Mouse (Mus musculus) megakaryocyte progenitor cell, adult 5-6 weeks (primary cell): Measurements from ENCODE around the gene Fam126a. TPM values are rescaled to one million over a fixed set of nuclear protein-coding genes. Genes with fewer than 3 reads are reported as not detected.

Experiments used
- ATAC-seq: replicated peaks from 2 replicates; pipeline ENCODE4 v1.8.0; 2016; ENCODE audit warnings: mild to moderate bottlenecking, moderate TSS enrichment, inconsistent platforms; ENCODE audit not compliant: poor library complexity
- total RNA-seq, 2 experiments: library from RNA; stranded (forward) in 1 of 2; stranded (reverse) in 1 of 2; fragments of 157-497, 149-512 nt in 1 of 2; fragments of 200-1000 nt in 1 of 2; gene quantifications; 2 replicates each; pipeline versions ENCODE4 v1.2.3 to v1.2.4; 2015 to 2017

The Fam126a gene
- total RNA-seq, 2 experiments from 2014 or later = 12.3 to 16.8 TPM

DNA sequence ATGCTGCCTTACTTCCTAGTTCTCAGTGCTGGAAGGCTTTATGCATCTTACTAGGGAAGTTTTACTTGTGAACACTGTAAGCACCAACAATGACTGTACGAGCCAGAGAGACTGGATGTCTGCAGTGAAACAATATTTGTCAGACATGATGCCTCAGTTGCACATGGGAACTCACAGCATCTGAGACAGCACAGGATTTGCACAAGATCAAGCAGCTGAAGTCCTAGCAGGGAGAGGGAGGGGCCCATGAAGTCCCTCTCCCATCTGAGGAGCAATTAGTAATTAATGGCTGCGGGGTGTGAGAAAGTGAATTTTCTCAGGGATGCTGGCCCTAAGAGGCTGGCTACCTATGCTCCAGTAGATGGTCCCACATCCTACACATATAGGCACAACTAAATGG, 36.3 kb downstream of the Fam126a start:
- no peak for ATAC-seq

- ATAC-seq = no peak
These were observed 37.0 kb downstream of the Fam126a start for GRCm38 (mm10) chr5:23993553-23993894.

DNA sequence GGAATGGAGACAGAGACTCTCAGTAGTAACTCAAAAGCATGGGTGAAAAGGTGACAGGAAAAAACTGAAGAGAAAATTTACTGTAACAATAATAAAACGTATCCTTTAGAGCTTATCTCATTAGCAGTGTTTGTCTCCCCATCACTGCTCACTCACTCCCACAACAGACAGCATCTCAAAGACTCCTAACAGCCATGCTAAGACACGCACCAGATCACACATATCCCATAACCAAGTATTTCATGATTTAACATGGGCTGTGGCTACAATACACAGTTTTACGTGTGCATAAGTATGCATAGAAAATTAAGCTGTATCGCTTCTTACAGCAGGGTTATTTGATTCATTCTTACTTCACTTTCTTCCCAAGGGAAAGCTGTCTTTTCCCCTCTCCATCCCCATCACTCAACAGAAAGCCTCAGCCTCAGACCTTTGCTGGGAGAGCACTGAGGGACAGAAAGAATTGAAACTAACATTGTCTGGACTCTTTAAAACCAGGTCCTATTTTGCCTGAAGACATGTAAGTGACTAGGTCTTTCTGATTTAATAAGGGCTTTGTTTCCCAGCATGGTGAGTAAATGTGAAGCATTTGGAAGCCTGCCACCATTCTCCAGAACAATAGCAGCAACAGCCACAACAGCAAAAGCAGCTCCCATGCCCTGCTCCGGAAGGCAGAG, 37.5 kb downstream of the Fam126a start:
- no peak for ATAC-seq

GRCm38 (mm10) chr5:23990001-23990400, 40.5 kb downstream of the Fam126a start:
- ATAC-seq = no peak

- ATAC-seq = no peak
These were observed 42.7 kb downstream of the Fam126a start for GRCm38 (mm10) chr5:23987792-23988191.

- no peak for ATAC-seq
These were observed 48.4 kb downstream of the Fam126a start for GRCm38 (mm10) chr5:23982081-23982480.

DNA sequence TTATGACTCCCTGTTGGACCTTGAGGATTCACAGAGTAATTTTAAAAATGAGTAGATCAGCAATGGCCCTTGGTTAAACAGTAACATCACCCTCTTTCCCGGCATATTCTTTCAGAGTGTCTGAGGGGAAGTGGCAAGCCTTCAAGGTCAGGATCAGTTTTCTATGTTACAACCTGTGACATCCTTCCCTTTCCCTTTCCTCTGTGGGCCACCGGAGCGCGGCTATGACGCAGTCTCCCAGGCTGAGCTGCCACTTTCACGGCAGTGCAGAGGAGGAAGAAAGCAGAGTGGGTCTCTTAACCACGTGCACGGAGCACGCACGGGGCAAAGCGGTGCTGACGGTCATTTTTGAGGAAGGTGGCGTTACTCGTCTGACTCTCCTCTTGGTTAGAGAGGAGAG, 52.0 kb downstream of the Fam126a start:
- ATAC-seq = peak; percentile 65

GRCm38 (mm10) chr5:23974994-23975575, 55.4 kb downstream of the Fam126a start:
- ATAC-seq = no peak

DNA sequence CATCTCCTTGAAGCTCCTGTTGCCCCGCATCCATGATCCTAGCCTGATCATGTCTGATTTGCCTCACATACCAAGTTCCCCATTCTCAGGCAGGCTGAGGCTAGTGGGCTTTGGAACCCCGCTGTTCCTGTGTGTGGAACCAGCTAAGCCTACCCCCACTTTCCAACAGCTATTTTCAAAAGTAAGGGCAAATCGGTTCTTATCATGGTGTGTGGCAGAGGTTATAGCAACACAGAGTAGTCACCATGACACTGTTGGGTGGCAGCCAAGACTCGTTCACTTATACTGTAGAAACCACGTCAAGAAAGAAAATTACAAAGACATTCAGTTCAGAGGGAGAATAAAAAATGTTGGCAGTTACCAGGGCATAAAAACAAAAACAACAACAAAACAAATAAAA, 62.8 kb downstream of the Fam126a start:
- peak; percentile 84 for ATAC-seq

DNA sequence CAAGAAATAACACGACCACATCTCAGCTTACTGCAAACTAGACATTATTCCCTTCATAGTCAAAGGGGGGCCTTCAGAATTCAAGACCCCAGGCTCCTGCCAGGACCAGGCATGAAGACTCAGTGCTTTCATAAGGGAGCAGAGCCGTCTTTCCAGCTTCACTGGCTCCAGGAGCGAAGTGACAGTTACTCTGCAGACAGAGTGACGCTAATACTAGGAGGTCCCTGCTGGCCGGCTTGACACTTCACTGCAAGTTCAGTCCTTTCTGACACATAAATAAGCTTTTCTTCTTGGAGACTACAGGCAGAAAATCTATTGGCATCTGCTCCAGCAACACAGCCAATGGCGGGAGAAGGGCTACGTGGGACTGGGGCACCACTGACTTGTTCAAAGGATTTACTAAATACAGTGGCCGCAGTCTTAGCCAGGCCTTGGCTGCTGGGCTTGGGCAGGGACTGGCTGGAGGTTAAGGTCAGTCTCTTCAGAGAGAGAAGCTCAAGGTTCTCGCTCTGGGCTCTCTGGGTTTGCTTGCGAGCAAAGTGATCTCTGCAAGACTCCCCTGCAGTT, 65.8 kb downstream of the Fam126a start:
- ATAC-seq = no peak

- ATAC-seq = no peak
These were observed 77.4 kb downstream of the Fam126a start for GRCm38 (mm10) chr5:23953047-23953446.

DNA sequence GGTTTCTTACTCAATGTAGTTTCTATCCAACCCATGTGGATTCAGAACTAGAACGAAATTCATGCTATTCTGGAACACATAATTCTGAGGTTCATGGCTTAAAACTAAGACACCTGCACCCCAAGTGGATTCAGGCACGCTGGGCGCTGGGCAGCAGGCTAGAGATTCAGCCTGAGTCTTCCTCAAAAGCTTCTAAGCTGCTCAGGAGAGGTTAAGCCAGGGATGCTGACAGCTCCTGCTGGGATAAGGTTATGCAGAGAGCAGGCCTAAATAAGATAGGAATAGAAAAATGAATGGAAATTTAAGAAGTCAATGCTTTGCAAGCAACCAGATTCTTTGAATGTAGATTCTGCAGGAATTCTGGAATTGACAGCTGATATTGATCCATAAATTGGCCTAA, 82.4 kb downstream of the Fam126a start:
- no peak for ATAC-seq

- ATAC-seq = no peak
These were observed 85.4 kb downstream of the Fam126a start for GRCm38 (mm10) chr5:23945056-23945455.

DNA sequence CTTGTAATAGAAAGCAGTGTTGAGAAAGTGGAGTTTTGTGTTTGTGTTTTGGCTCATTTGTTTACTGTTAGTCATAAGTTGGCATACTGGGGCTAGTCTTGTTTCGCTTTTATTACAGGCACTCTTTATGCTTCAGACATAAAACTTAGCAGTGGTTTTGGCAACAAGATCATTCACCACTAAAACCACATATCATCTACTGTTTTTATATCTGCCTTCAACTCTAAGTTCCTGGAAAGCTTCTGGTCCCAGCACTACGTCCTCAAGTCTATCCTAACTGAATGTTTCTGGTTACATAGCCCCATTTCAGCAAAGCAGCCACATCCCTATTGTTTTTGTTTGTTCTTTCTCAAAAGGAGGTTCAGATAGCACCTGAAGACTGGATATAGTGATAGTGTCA, 87.0 kb downstream of the Fam126a start:
- ATAC-seq = no peak

- ATAC-seq = peak; percentile 88
These were observed 106.9 kb downstream of the Fam126a start for GRCm38 (mm10) chr5:23923481-23924165.

DNA sequence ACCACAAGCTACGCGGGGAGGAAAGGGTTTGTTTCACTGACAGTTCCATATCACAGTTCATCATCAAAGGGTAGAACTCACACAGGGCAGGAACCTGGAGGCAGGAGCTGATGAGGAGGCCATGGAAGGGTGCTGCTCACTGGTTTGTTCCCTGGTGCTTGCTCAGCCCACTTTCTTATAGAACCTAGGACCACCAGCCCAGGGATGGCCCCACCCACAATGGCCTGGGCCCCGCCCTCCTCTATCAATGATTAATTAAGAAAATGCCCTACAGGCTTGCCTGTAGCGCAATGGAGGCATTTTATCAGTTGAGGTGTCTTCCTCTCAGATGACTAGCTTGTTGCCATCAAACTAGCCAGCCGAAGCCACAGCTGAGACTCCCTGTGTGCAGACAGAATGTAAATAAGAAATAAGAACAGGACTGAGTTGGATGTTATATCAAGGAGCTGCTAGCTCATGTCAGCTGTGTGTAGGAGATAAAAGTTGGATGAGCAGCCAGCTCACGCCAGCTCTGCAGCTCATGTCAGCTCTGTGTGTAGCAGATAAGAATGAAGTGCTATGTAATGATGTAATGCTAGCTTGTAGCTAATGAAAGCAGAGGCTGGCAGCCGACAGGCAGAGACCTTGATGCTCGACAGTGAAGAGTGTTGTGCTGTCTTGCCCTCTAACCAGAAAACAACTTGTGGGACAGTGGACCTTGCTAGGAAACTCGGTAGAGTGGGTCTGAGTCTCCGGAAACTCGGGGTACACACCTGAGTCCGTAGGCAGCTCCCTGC, 107.8 kb downstream of the Fam126a start:
- ATAC-seq = peak; percentile 86

GRCm38 (mm10) chr5:23921316-23921715, 109.2 kb downstream of the Fam126a start:
- ATAC-seq = no peak

- no peak for ATAC-seq
These were observed 110.4 kb downstream of the Fam126a start for GRCm38 (mm10) chr5:23919892-23920731.

DNA sequence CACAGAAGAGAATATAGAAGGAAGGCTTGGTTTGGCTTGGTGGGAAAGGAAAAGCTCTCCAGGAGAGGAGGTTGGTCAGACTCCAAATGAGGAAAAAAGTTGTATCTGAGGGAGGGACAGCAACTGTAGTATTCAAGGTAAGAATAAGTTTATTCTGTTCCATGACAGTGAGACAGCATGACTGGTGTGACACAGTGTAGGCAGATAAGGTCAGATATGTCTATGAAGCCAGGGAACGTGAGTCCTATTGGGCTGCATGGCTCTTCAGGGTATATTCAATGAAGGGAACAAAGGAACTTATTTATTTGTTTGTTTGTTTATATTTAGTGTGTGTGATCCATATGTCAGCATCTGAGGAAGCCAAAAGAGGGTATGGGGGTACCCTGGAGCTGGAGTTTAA, 113.2 kb downstream of the Fam126a start:
- no peak for ATAC-seq

DNA sequence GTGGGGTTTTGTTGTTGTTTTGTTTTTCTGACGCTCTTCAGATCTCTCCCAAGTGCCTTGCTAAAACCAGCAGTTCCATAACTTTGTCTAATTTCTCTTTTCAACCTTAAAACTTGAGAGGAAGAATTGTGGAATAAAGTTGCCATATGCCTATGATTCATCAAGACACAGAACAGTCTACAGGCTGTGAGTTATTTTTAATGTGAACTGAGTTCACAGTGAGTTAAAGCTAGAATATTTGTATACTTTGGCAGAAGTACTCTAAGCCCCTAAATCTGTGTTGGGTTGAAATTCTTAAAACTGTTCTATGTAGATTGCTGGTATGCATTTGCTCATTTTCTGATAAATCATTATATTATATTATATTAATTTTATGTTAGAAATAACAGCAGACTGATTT, 118.9 kb downstream of the Fam126a start:
- ATAC-seq = no peak
